In genomic region chr4:134754371-134754770, GRCm38 (mm10) we compare ENCODE assay signal across 9 mouse cellular contexts. TPM values are rescaled to one million over a fixed set of nuclear protein-coding genes. Genes with fewer than 3 reads are reported as not detected.
DNase-seq lines count a peak whose midpoint lies in the region; ATAC-seq lines count a peak whose summit lies in the region.
"Had no signal": no experiment of that assay in that cellular context is flagged by ENCODE, and none has a peak within 500 bp of the region (broad histone marks: within the 10 kb centered on the region; RNA-seq: fewer than 3 reads in every experiment).

No protein-coding gene starts in this region.

- H3K27me3 ChIP-seq in heart, embryonic 10.5 days (ENCODE audit: insufficient read depth, poor library complexity, severe bottlenecking): no peaks in the 10 kb centered on the region
- no peaks in the 10 kb centered on the region for H3K27me3 ChIP-seq in lung, embryonic 16.5 days (ENCODE audit: control insufficient read depth, insufficient read depth, low read depth, low read length)
- no peaks in the 10 kb centered on the region for H3K27me3 ChIP-seq in limb, embryonic 10.5 days (ENCODE audit: low read depth, poor library complexity, severe bottlenecking)

- H3K27ac ChIP-seq in heart, embryonic 10.5 days: peak overlapping the region; percentile 83
- H3K27ac ChIP-seq in lung, embryonic 16.5 days (ENCODE audit: low read length): peak overlapping the region; percentile 11; the same call in 1 of the 2 replicates
- H3K27ac ChIP-seq in limb, embryonic 10.5 days: 0 out of 2 replicates have a peak overlapping the region, but pooled peaks have one; percentile 65
- H3K27ac ChIP-seq: embryonic facial prominence, embryonic 15.5 days had no signal

- intact Hi-C loops in heart, postnatal 10 days (cut with DNase I): no loop called here

- WGBS in heart, embryonic 10.5 days: 35% methylated on average over 10 of the region's 10 CpGs
- WGBS in lung, embryonic 16.5 days: 48% methylated on average over 10 of the region's 10 CpGs
- 42% methylated on average over 10 of the region's 10 CpGs for WGBS in limb, embryonic 10.5 days

- no peaks in the 10 kb centered on the region for H3K9me3 ChIP-seq in heart, embryonic 10.5 days
- H3K9me3 ChIP-seq in lung, embryonic 16.5 days (ENCODE audit: control insufficient read depth, low read length): no peaks in the 10 kb centered on the region
- no peaks in the 10 kb centered on the region for H3K9me3 ChIP-seq in limb, embryonic 10.5 days (replicated peaks)
- H3K9me3 ChIP-seq: embryonic facial prominence, embryonic 15.5 days had no signal

- no peak overlapping the region for H3K4me2 ChIP-seq in lung, embryonic 16.5 days (ENCODE audit: low read depth, low read length)
- H3K4me2 ChIP-seq: embryonic facial prominence, embryonic 15.5 days had no signal

- H3K4me3 ChIP-seq in heart, embryonic 10.5 days: no peak overlapping the region
- no peak overlapping the region for H3K4me3 ChIP-seq in lung, embryonic 16.5 days (ENCODE audit: low read length)
- H3K4me3 ChIP-seq in limb, embryonic 10.5 days: no peak overlapping the region
- H3K4me3 ChIP-seq: embryonic facial prominence, embryonic 15.5 days had no signal

- H3K36me3 ChIP-seq in heart, embryonic 10.5 days: peaks cover 19% of the 10 kb centered on the region
- H3K36me3 ChIP-seq in lung, embryonic 16.5 days (ENCODE audit: control insufficient read depth, insufficient read depth, low read length): no peaks in the 10 kb centered on the region; the same call in 1 of the 2 replicates
- H3K36me3 ChIP-seq in limb, embryonic 10.5 days: peaks cover 5% of the 10 kb centered on the region

- ATAC-seq in lung, embryonic 16.5 days (ENCODE audit: low read depth): no peak

- peaks cover 92% of the 10 kb centered on the region for H3K4me1 ChIP-seq in heart, embryonic 10.5 days
- peaks cover 57% of the 10 kb centered on the region for H3K4me1 ChIP-seq in lung, embryonic 16.5 days (replicated peaks; ENCODE audit: control insufficient read depth, insufficient read depth, low read length)
- H3K4me1 ChIP-seq in limb, embryonic 10.5 days: peaks cover 90% of the 10 kb centered on the region

- H3K9ac ChIP-seq in lung, embryonic 16.5 days (ENCODE audit: low read length): no peak overlapping the region
- H3K9ac ChIP-seq: embryonic facial prominence, embryonic 15.5 days had no signal

- DNase-seq in heart, embryonic 10.5 days (ENCODE audit: low spot score): no peak
- no peak for DNase-seq in heart, postnatal 10 days
- no peak for DNase-seq in lung, postnatal 25 days (ENCODE audit: low spot score)
- DNase-seq in limb, embryonic 10.5 days (ENCODE audit: low spot score): no peak
- peak; percentile 60 to 79 for DNase-seq in spleen, postnatal 4 days (ENCODE audit: low spot score in 2 of 2)
- no peak for DNase-seq in cerebellum, postnatal 14 days
- no peak for DNase-seq in layer of hippocampus, postnatal 25 days (ENCODE audit: extremely low spot score in 1 of 2, low spot score in 1 of 2)

RNA-seq across cellular contexts. Expression of gene Ldlrap1, which starts 13.5 kb away (rescaled TPM):
- 17.6 and 17.8 TPM in 2 replicates for polyA plus RNA-seq in heart, embryonic 10.5 days (2016; fragmentation: Nextera tagmentation; extraction: Ambion mirVana)
- total RNA-seq in heart, postnatal 10 days (2021): 10 to 100 TPM; 21.8 to 24.3 TPM
- 25.2 and 27.7 TPM in 2 replicates for polyA plus RNA-seq in lung, embryonic 16.5 days (2015; fragmentation: Nextera tagmentation; extraction: Ambion mirVana)
- polyA plus RNA-seq in limb, embryonic 10.5 days (2016; fragmentation: Nextera tagmentation; extraction: Ambion mirVana): 14.4 and 20.4 TPM in 2 replicates
- total RNA-seq in layer of hippocampus, postnatal 25 days (2021): 1 to 10 TPM; 2.7 to 3.7 TPM

RNA-seq across cellular contexts. Expression of gene Man1c1, which starts 50.3 kb away (rescaled TPM):
- 8.3 and 8.6 TPM in 2 replicates for polyA plus RNA-seq in heart, embryonic 10.5 days (2016; fragmentation: Nextera tagmentation; extraction: Ambion mirVana)
- 10 to 100 TPM; 32.0 to 37.7 TPM for total RNA-seq in heart, postnatal 10 days (2021)
- polyA plus RNA-seq in lung, embryonic 16.5 days (2015; fragmentation: Nextera tagmentation; extraction: Ambion mirVana): 1.9 and 2.1 TPM in 2 replicates
- 1.6 and 2.0 TPM in 2 replicates for polyA plus RNA-seq in limb, embryonic 10.5 days (2016; fragmentation: Nextera tagmentation; extraction: Ambion mirVana)
- total RNA-seq in layer of hippocampus, postnatal 25 days (2021): 10 to 100 TPM; 20.9 to 22.3 TPM

Comparison
In these comparisons a context has a peak if more than half of its experiments do, and no peak if none do; other contexts are left out.
1. DNase-seq: peak in spleen, postnatal 4 days (2 of 2); none in heart, embryonic 10.5 days (single experiment), heart, postnatal 10 days (0 of 2), lung, postnatal 25 days (single experiment), limb, embryonic 10.5 days (single experiment), cerebellum, postnatal 14 days (0 of 2) and layer of hippocampus, postnatal 25 days (0 of 2).
2. H3K27ac ChIP-seq: peak in every context shown above with its lines; median percentile 83 in heart, embryonic 10.5 days; 65 in limb, embryonic 10.5 days; 11 in lung, embryonic 16.5 days.